Mouse (Mus musculus) B cell, adult 62 days (primary cell): Measurements from ENCODE around the gene Tenm1. TPM values are rescaled to one million over a fixed set of nuclear protein-coding genes. Genes with fewer than 3 reads are reported as not detected.

Experiments
- total RNA-seq: library from RNA; stranded (reverse); gene quantifications from 4 replicates; pipeline ENCODE4 v1.2.4, GENCODE M21; 2023

Gene Tenm1
- not detected in 4 replicates for total RNA-seq

GRCm38 (mm10) chrX:43428855-43429263 is at the start of gene Tenm1:
TSS of gene Tenm1 (minus strand) at chrX:43429126.

DNA sequence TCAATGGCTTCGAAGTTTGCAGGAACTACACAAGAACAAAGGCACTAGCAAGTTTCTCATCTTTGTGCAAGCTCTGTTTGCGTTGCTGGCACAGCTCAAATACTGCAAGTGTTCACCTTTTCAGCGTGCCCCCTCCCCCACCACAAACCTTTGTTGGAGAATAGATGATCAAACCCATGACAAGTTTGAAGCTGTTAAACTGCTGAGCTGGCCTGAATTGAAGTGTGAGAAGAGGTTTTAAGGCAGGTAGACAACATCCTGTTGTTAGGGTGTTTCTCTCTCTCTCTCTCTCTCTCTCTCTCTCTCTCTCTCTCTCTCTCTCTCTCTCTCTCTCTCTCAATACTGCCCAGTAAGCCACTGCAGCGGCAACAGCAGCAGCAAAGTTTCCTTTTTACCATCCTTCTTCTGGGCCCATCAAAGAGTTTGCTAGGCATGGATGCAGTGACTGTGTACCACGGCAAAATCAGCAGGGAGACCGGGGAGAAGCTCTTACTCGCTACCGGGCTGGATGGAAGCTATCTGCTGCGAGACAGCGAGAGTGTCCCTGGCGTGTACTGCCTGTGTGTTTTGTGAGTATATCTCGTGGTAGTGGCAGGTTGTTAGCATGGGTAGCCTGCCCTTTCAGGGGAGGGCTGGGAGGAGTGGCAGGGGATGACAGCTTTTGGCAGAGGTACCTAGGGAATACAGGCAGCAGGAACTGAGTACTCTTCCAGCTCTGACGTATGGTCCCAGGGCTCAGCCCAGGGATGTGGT is 926.5 kb downstream of the Tenm1 start, which contains the start of gene Sh2d1a:
Gene Sh2d1a (plus strand): TSS at position 163 of the 753 bp plus-strand sequence.

GRCm38 (mm10) chrX:42489446-42489845 is 939.5 kb downstream of the Tenm1 start, which contains the start of gene Tex13c2:
TSS of gene Tex13c2 (plus strand) at chrX:42489691.

Other genes with a start within 250 kb of the Tenm1 start
- gene Tex13c1, start 162.0 kb upstream of the Tenm1 start, total RNA-seq = not detected in 4 replicates